Comparison of ENCODE assay signal across 8 mouse cellular contexts in genomic region chr13:89741766-89742685, GRCm38 (mm10). TPM values are rescaled to one million over a fixed set of nuclear protein-coding genes. Genes with fewer than 3 reads are reported as not detected.
A peak's percentile ranks its signal among the peaks of the same experiment; 100 is the strongest.
DNase-seq lines count a peak whose midpoint lies in the region; ATAC-seq lines count a peak whose summit lies in the region.

TSS of gene Vcan (minus strand) at chr13:89742509.

- no peaks in the 10 kb centered on the region for H3K36me3 ChIP-seq in hindbrain, embryonic 14.5 days (replicated peaks; ENCODE audit: control insufficient read depth, insufficient read depth)
- H3K36me3 ChIP-seq in limb, embryonic 10.5 days, result peaks cover 2% of the 10 kb centered on the region
- H3K36me3 ChIP-seq in midbrain, embryonic 13.5 days, result no peaks in the 10 kb centered on the region
- no peaks in the 10 kb centered on the region for H3K36me3 ChIP-seq in stomach, embryonic 15.5 days

- WGBS in hindbrain, embryonic 14.5 days, result 0% methylated on average over 40 of the region's 40 CpGs
- WGBS in limb, embryonic 10.5 days, result under 1% methylated on average over 40 of the region's 40 CpGs
- 0% methylated on average over 40 of the region's 40 CpGs for WGBS in midbrain, embryonic 13.5 days
- under 1% methylated on average over 40 of the region's 40 CpGs for WGBS in stomach, embryonic 15.5 days

- peak within 1 kb of the TSS; percentile 70 for H3K9ac ChIP-seq in hindbrain, embryonic 14.5 days
- H3K9ac ChIP-seq in midbrain, embryonic 13.5 days (replicated peaks), result peak within 1 kb of the TSS; percentile 75
- peak within 1 kb of the TSS; percentile 57 for H3K9ac ChIP-seq in stomach, embryonic 15.5 days

- no peaks in the 10 kb centered on the region for H3K9me3 ChIP-seq in hindbrain, embryonic 14.5 days (ENCODE audit: control insufficient read depth, low read length)
- no peaks in the 10 kb centered on the region for H3K9me3 ChIP-seq in limb, embryonic 10.5 days (replicated peaks)
- H3K9me3 ChIP-seq in midbrain, embryonic 13.5 days, result no peaks in the 10 kb centered on the region
- H3K9me3 ChIP-seq in stomach, embryonic 15.5 days, result no peaks in the 10 kb centered on the region

- peak within 1 kb of the TSS; percentile 69 for H3K4me3 ChIP-seq in hindbrain, embryonic 14.5 days (replicated peaks; ENCODE audit: low read length)
- H3K4me3 ChIP-seq in limb, embryonic 10.5 days, result peak within 1 kb of the TSS; percentile 69
- H3K4me3 ChIP-seq in midbrain, embryonic 13.5 days (replicated peaks), result peak within 1 kb of the TSS; percentile 69
- peak within 1 kb of the TSS; percentile 60 for H3K4me3 ChIP-seq in stomach, embryonic 15.5 days (replicated peaks)

- peak within 1 kb of the TSS; percentile 98 for H3K4me2 ChIP-seq in hindbrain, embryonic 14.5 days (replicated peaks)
- peak within 1 kb of the TSS; percentile 96 for H3K4me2 ChIP-seq in midbrain, embryonic 13.5 days (replicated peaks)
- H3K4me2 ChIP-seq in stomach, embryonic 15.5 days, result peak within 1 kb of the TSS; percentile 93

- DNase-seq in cerebellum, adult 18-20 months, result peak; percentile 5 to 21
- no peak for DNase-seq in cerebellum, adult 11 months
- DNase-seq in cerebellum, postnatal 10 days, result peak; percentile 52 to 61
- peak; percentile 48 for DNase-seq in gastrocnemius, adult 18-20 months (ENCODE audit: low spot score)
- DNase-seq in hindbrain, embryonic 14.5 days (ENCODE audit: low spot score), result peak; percentile 61
- DNase-seq in limb, embryonic 10.5 days (ENCODE audit: low spot score), result peak; percentile 80

- H3K27ac ChIP-seq in hindbrain, embryonic 14.5 days, result peak within 1 kb of the TSS; percentile 86
- peak within 1 kb of the TSS; percentile 97 for H3K27ac ChIP-seq in limb, embryonic 10.5 days
- H3K27ac ChIP-seq in midbrain, embryonic 13.5 days, result peak within 1 kb of the TSS; percentile 86
- peak within 1 kb of the TSS; percentile 80 for H3K27ac ChIP-seq in stomach, embryonic 15.5 days

- H3K4me1 ChIP-seq in hindbrain, embryonic 14.5 days (replicated peaks; ENCODE audit: control insufficient read depth, insufficient read depth, low read length), result peaks cover 5% of the 10 kb centered on the region; the same call in 1 of the 2 replicates
- H3K4me1 ChIP-seq in limb, embryonic 10.5 days, result peaks cover 36% of the 10 kb centered on the region
- peaks cover 17% of the 10 kb centered on the region for H3K4me1 ChIP-seq in midbrain, embryonic 13.5 days (replicated peaks)
- H3K4me1 ChIP-seq in stomach, embryonic 15.5 days, result peaks cover 11% of the 10 kb centered on the region

- ATAC-seq in hindbrain, embryonic 14.5 days (ENCODE audit: low FRiP score), result peak; percentile 68
- ATAC-seq in midbrain, embryonic 13.5 days, result peak; percentile 72
- ATAC-seq in stomach, embryonic 15.5 days (ENCODE audit: insufficient read depth, low FRiP score, low read depth), result peak; percentile 59

- peaks cover 2% of the 10 kb centered on the region; the same call in 1 of the 2 replicates for H3K27me3 ChIP-seq in hindbrain, embryonic 14.5 days (ENCODE audit: control insufficient read depth, insufficient read depth, low read length)
- H3K27me3 ChIP-seq in limb, embryonic 10.5 days (ENCODE audit: low read depth, poor library complexity, severe bottlenecking), result no peaks in the 10 kb centered on the region
- peaks cover 9% of the 10 kb centered on the region for H3K27me3 ChIP-seq in midbrain, embryonic 13.5 days
- no peaks in the 10 kb centered on the region for H3K27me3 ChIP-seq in stomach, embryonic 15.5 days (replicated peaks)

RNA-seq across cellular contexts. Expression of gene Vcan, which starts in this region (rescaled TPM):
- total RNA-seq in gastrocnemius, adult 18-20 months (2021), result 1 to 10 TPM; 2.7 to 5.4 TPM
- polyA plus RNA-seq in hindbrain, embryonic 14.5 days (2014; fragmentation: Nextera tagmentation; extraction: Ambion mirVana), result 39.3 and 40.6 TPM in 2 replicates
- polyA plus RNA-seq in limb, embryonic 10.5 days (2016; fragmentation: Nextera tagmentation; extraction: Ambion mirVana), result 44.9 and 74.8 TPM in 2 replicates
- polyA plus RNA-seq in midbrain, embryonic 13.5 days (2015; fragmentation: Nextera tagmentation; extraction: Ambion mirVana), result 42.9 and 51.6 TPM in 2 replicates
- polyA plus RNA-seq in stomach, embryonic 15.5 days (2015; fragmentation: Nextera tagmentation; extraction: Ambion mirVana), result 31.2 and 34.2 TPM in 2 replicates
